Mouse (Mus musculus): ENCODE results near the gene Unc5b. TPM values are rescaled to one million over a fixed set of nuclear protein-coding genes. Genes with fewer than 3 reads are reported as not detected.

Unc5b gene
- polyA plus RNA-seq, 1 experiment from 2014 or later: 12.1 TPM

GRCm38 (mm10) chr10:60716449-60716848 lies 114.9 kb downstream of the Unc5b start:
- H3K4me1 ChIP-seq: no peaks in the 10 kb centered on the region
- H3K4me3 ChIP-seq: no peak overlapping the region
- no peak overlapping the region for H3K27ac ChIP-seq (replicated peaks)
- 0 out of 2 replicates have a peak, but pooled peaks cover 2% of the 10 kb centered on the region for H3K27me3 ChIP-seq (replicated peaks)
- H3K36me3 ChIP-seq: peaks cover 44% of the 10 kb centered on the region
- H3K9ac ChIP-seq: no peak overlapping the region
- 73% methylated on average over 3 of the region's 3 CpGs for WGBS
- no peak overlapping the region for H3K4me2 ChIP-seq
- H3K9me3 ChIP-seq: peaks cover 6% of the 10 kb centered on the region; the same call in 1 of the 2 replicates
- ATAC-seq (ENCODE audit: extremely low read depth, insufficient number of reproducible peaks, low FRiP score, low TSS enrichment): no peak

Other genes with a start within 250 kb of the Unc5b start
- gene Cdh23, start 135.1 kb downstream of the Unc5b start, polyA plus RNA-seq (2015; fragmentation: Nextera tagmentation; extraction: Ambion mirVana): 0.09 and 0.27 TPM in 2 replicates
- gene Slc29a3, start 78.8 kb downstream of the Unc5b start, polyA plus RNA-seq (2015; fragmentation: Nextera tagmentation; extraction: Ambion mirVana): 5.4 and 5.6 TPM in 2 replicates